Mouse (Mus musculus): Measurements from ENCODE around the gene Pitx2.

DNA sequence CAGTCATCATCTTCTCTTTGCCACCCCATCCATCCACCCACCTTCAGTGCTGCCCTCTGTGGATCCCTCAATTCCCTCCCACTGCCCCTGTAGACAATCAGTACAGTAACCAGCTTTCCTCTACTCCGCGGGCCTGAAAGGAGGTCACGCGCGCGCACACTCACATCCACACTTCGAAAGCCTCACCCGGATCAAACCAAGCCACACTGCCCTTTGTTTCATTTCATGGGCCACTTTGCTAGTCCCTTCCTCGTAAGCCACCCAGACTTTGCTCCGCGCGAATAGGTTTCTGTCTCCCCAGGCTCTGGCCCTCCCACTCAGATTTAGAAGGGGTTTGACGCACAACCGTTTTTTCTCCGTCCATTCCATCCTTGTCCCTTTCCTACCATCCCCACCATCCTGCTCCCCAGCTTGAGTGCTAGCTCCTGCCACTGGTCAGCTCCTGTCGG is 494 bp upstream of the Pitx2 start:
- TF ChIP-seq CTCF (IDR thresholded peaks at IDR 0.05; ENCODE audit: control insufficient read depth, insufficient read depth, low read length) (no peak), POLR2A (IDR thresholded peaks at IDR 0.05; ENCODE audit: borderline replicate concordance, control insufficient read depth, low read depth, low read length) (no peak)

Data from bone marrow, adult 2 months (tissue).